Mouse (Mus musculus) forebrain, embryonic 14.5 days (tissue): ENCODE measurements around the gene Eid3. TPM values are rescaled to one million over a fixed set of nuclear protein-coding genes. Genes with fewer than 3 reads are reported as not detected.

Experiments used
- ATAC-seq: fragments of 200-750 bp; cut with Nextera tagmentation; 2 replicates; pipeline ENCODE4 v1.8.0; 2017; ENCODE audit warnings: mild to moderate bottlenecking, moderate library complexity
- DNase-seq: peaks from one replicate; pipeline ENCODE4 v3.0.0-alpha.2; 2015; ENCODE audit warnings: low spot score
- H3K27ac ChIP-seq: fragments of 300-500 bp; sonication (generic); 2 replicates; pipeline ENCODE4 v1.5.1; 2014; ENCODE audit warnings: low read depth, mild to moderate bottlenecking, control low read depth, low read length, moderate library complexity
- H3K27me3 ChIP-seq: fragments of 300-500 bp; sonication (generic); replicated peaks from 2 replicates; pipeline ENCODE4 v1.6.1; 2014; ENCODE audit warnings: low read length, control low read depth, mixed read lengths; ENCODE audit not compliant: control insufficient read depth, insufficient read depth
- H3K36me3 ChIP-seq: fragments of 300-500 bp; sonication (generic); 2 replicates; pipeline ENCODE4 v1.6.1; 2014; ENCODE audit warnings: low read length, control low read depth; ENCODE audit not compliant: control insufficient read depth, insufficient read depth
- H3K4me1 ChIP-seq: fragments of 300-500 bp; sonication (generic); 2 replicates; pipeline ENCODE4 v1.6.1; 2014; ENCODE audit warnings: antibody characterized with exemption, low read length, control low read depth; ENCODE audit not compliant: control insufficient read depth, insufficient read depth
- H3K4me2 ChIP-seq: fragments of 300-500 bp; sonication (generic); 2 replicates; pipeline ENCODE4 v1.6.1; 2014; ENCODE audit warnings: mild to moderate bottlenecking, control low read depth, low read length
- H3K4me3 ChIP-seq: fragments of 300-500 bp; sonication (generic); 2 replicates; pipeline ENCODE4 v1.5.1; 2014; ENCODE audit warnings: low read depth, low read length, control low read depth
- H3K9ac ChIP-seq: fragments of 300-500 bp; sonication (generic); 2 replicates; pipeline ENCODE4 v1.6.1; 2014; ENCODE audit warnings: mild to moderate bottlenecking, low read length, control low read depth, moderate library complexity
- H3K9me3 ChIP-seq: fragments of 300-500 bp; sonication (generic); replicated peaks from 2 replicates; pipeline ENCODE4 v1.6.1; 2016; ENCODE audit warnings: low read length, control low read depth, mixed read lengths; ENCODE audit not compliant: control insufficient read depth
- WGBS: fragments of 180-500 bp; shearing (Covaris S2); extraction: QIAGEN DNeasy Blood & Tissue Kit; methylation state at CpG from one replicate; pipeline ENCODE4 v1.1.7; 2014; 5-methylcytosine and 5-hydroxymethylcytosine counted together
- polyA plus RNA-seq: library from polyadenylated mRNA; unstranded; fragments of >200 nt; fragmentation: Nextera tagmentation; extraction: Ambion mirVana; gene quantifications from 2 replicates; pipeline ENCODE4 v1.2.1, GENCODE M21; 2014

Eid3 gene
- polyA plus RNA-seq, 1 experiment from 2014 or later: 0.27 TPM

GRCm38 (mm10) chr10:82858691-82859532 is 7.5 kb upstream of the Eid3 start:
- peak overlapping the region; percentile 78 for H3K4me2 ChIP-seq
- H3K27me3 ChIP-seq: no peaks in the 10 kb centered on the region
- DNase-seq (peak; percentile 95), ATAC-seq (peak; percentile 81)
- peaks cover 17% of the 10 kb centered on the region for H3K4me1 ChIP-seq
- peak overlapping the region; percentile 79 for H3K27ac ChIP-seq
- H3K4me3 ChIP-seq: peak overlapping the region; percentile 78
- H3K9ac ChIP-seq: peak overlapping the region; percentile 94
- peaks cover 5% of the 10 kb centered on the region for H3K36me3 ChIP-seq
- WGBS: under 1% methylated on average over 49 of the region's 49 CpGs
- no peaks in the 10 kb centered on the region for H3K9me3 ChIP-seq

GRCm38 (mm10) chr10:82859533-82859915 is 6.9 kb upstream of the Eid3 start:
- H3K4me3 ChIP-seq: peak overlapping the region; percentile 78
- peak overlapping the region; percentile 78 for H3K4me2 ChIP-seq
- H3K36me3 ChIP-seq: peaks cover 11% of the 10 kb centered on the region
- peak; percentile 56 for ATAC-seq
- WGBS: under 1% methylated on average over 8 of the region's 8 CpGs
- H3K9ac ChIP-seq: peak overlapping the region; percentile 94
- no peaks in the 10 kb centered on the region for H3K9me3 ChIP-seq
- peaks cover 17% of the 10 kb centered on the region for H3K4me1 ChIP-seq
- H3K27ac ChIP-seq: peak overlapping the region; percentile 79
- no peaks in the 10 kb centered on the region for H3K27me3 ChIP-seq
- DNase-seq: peak; percentile 64

GRCm38 (mm10) chr10:82860181-82860928 is 6.1 kb upstream of the Eid3 start:
- DNase-seq: peak; percentile 77
- Histone ChIP-seq H3K27me3 (no peaks in the 10 kb centered on the region), H3K36me3 (peaks cover 16% of the 10 kb centered on the region), H3K27ac (peak overlapping the region; percentile 93), H3K4me2 (peak overlapping the region; percentile 78), H3K4me3 (peak overlapping the region; percentile 78), H3K9me3 (no peaks in the 10 kb centered on the region), H3K9ac (peak overlapping the region; percentile 94), H3K4me1 (peaks cover 17% of the 10 kb centered on the region)
- under 1% methylated on average over 49 of the region's 50 CpGs for WGBS
- peak; percentile 63 for ATAC-seq

GRCm38 (mm10) chr10:82860929-82861315 is 5.5 kb upstream of the Eid3 start:
- no peaks in the 10 kb centered on the region for H3K27me3 ChIP-seq
- H3K27ac ChIP-seq: peak overlapping the region; percentile 93
- peaks cover 16% of the 10 kb centered on the region for H3K36me3 ChIP-seq
- H3K4me1 ChIP-seq: peaks cover 17% of the 10 kb centered on the region
- H3K9me3 ChIP-seq: no peaks in the 10 kb centered on the region
- peak overlapping the region; percentile 78 for H3K4me3 ChIP-seq
- H3K9ac ChIP-seq: peak overlapping the region; percentile 94
- ATAC-seq (no peak), DNase-seq (no peak)
- peak overlapping the region; percentile 78 for H3K4me2 ChIP-seq
- WGBS: under 1% methylated on average over 8 of the region's 8 CpGs

- no peak overlapping the region for H3K4me3 ChIP-seq
- H3K4me1 ChIP-seq: peaks cover 17% of the 10 kb centered on the region
- H3K36me3 ChIP-seq: peaks cover 31% of the 10 kb centered on the region
- WGBS: 62% methylated on average over 5 of the region's 5 CpGs
- H3K27me3 ChIP-seq: no peaks in the 10 kb centered on the region
- no peaks in the 10 kb centered on the region for H3K9me3 ChIP-seq
- DNase-seq (peak; percentile 65), ATAC-seq (no peak)
- peak overlapping the region; percentile 78; the same call in 1 of the 2 replicates for H3K4me2 ChIP-seq
- no peak overlapping the region for H3K9ac ChIP-seq
- peak overlapping the region; percentile 35; the same call in 1 of the 2 replicates for H3K27ac ChIP-seq
These were observed 3.2 kb upstream of the Eid3 start for GRCm38 (mm10) chr10:82863106-82863680.

GRCm38 (mm10) chr10:82863827-82864226 is 2.6 kb upstream of the Eid3 start:
- DNase-seq (no peak), ATAC-seq (no peak)
- Histone ChIP-seq H3K4me1 (peaks cover 17% of the 10 kb centered on the region), H3K9ac (no peak overlapping the region), H3K27ac (no peak overlapping the region), H3K4me3 (no peak overlapping the region), H3K4me2 (no peak overlapping the region), H3K36me3 (peaks cover 37% of the 10 kb centered on the region), H3K9me3 (no peaks in the 10 kb centered on the region), H3K27me3 (no peaks in the 10 kb centered on the region)
- WGBS: 71% methylated on average over 7 of the region's 7 CpGs

- Histone ChIP-seq H3K27ac (no peak overlapping the region), H3K36me3 (peaks cover 49% of the 10 kb centered on the region), H3K27me3 (no peaks in the 10 kb centered on the region), H3K4me1 (peaks cover 17% of the 10 kb centered on the region), H3K4me2 (no peak overlapping the region), H3K9ac (no peak overlapping the region), H3K4me3 (no peak overlapping the region), H3K9me3 (no peaks in the 10 kb centered on the region)
- ATAC-seq (no peak), DNase-seq (no peak)
- 84% methylated on average over 18 of the region's 18 CpGs for WGBS
These were observed 406 bp downstream of the Eid3 start for GRCm38 (mm10) chr10:82866832-82867231.

- Histone ChIP-seq H3K27me3 (no peaks in the 10 kb centered on the region), H3K4me2 (no peak overlapping the region), H3K36me3 (peaks cover 51% of the 10 kb centered on the region), H3K27ac (no peak overlapping the region), H3K4me3 (no peak overlapping the region), H3K4me1 (peaks cover 2% of the 10 kb centered on the region), H3K9me3 (no peaks in the 10 kb centered on the region), H3K9ac (no peak overlapping the region)
- DNase-seq (no peak), ATAC-seq (no peak)
- WGBS: 87% methylated on average over 6 of the region's 6 CpGs
These were observed 2.1 kb downstream of the Eid3 start for GRCm38 (mm10) chr10:82868418-82869086.
